Mouse (Mus musculus) layer of hippocampus, adult 9-10 months (tissue): Measurements from ENCODE around the gene Arl10.
A peak's percentile ranks its signal among the peaks of the same experiment; 100 is the strongest.
"Not testable (repeated sequence)": the region's sequence is repeated elsewhere in the genome, so short reads cannot be mapped to it uniquely, and the experiment has no call there.

Experiments
- DNase-seq: peaks from one replicate; pipeline ENCODE4 v3.0.0; 2022; ENCODE audit warnings: low spot score

The Arl10 gene

GRCm38 (mm10) chr13:54582860-54583259 is 8.0 kb downstream of the Arl10 start:
- no peak for DNase-seq

DNA sequence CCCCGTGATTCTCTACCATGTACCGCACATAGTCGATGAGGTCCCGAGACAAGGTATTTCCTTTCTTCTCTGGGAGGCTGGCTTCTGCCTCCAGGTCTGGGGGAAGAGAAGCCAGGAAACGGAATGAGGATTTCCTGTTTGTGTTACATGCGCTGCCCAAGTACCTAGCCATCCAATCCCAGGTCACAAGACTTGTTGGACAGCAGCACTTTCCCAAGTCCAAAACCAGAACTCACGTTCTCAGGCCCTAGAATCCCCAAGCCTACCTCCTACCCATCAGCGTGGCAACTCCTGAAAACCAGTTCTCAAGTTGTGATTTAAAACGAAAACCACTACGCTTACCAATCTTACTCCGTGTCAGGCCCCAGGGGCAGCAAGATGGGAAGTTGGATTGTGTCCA is 11.0 kb downstream of the Arl10 start:
- DNase-seq = no peak

GRCm38 (mm10) chr13:54589414-54589995 is 14.7 kb downstream of the Arl10 start:
- DNase-seq = no peak

GRCm38 (mm10) chr13:54589996-54590951 is 15.5 kb downstream of the Arl10 start, which contains the start of the genes Nop16 and Higd2a:
Nop16 (minus strand) TSS chr13:54590090.
Higd2a (plus strand) TSS chr13:54590207.
- peak; percentile 98 for DNase-seq

- DNase-seq = no peak
Observed at GRCm38 (mm10) chr13:54591776-54592356, 17.1 kb downstream of the Arl10 start.

DNA sequence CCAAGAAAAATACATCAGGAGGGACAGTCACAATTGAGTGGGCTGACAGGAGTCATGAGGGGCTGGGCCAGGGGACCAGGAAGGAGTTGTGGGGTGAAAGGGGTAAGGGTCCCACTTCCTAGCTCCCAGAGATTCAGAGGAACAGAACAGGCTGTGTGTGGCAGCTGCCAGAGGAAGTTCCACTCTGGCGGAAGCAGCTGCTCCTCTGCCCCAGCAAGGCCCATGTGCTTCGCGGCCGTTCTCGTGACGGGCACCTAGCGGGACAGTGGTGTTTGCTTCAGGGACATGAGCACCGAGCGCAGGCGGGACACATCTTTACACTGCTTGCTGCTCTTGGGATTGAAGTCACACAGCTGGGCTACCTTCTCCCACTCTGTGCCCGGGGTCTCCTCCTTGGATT is 18.8 kb downstream of the Arl10 start:
- DNase-seq = no peak

DNA sequence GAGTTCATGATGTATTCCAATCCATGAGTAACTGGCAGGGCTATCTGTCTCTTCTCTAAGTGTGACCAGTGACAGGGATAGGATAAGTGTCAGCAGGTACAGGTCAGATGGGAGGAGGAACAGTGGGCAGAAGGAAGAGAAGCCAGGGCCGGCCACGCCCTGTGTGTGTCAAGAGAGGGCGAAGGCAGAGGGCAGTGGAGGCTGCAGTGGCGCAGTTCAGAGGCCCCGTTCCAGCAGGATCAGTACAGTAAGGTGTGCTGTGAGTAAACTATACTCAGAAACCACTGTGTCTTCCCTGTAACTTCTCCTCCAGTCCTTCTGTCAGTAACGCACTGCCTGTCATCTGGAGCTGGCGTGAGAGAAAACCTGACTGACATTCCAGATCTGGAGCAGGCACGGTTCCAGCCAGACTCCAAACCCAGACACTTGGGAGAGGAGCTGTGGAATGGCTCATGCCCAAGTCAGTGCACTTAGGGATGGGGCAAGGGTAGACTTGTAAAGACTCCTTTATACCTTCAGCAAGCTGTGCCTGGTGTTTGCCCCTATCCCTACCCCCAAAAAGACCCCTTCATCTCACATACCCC is 21.4 kb downstream of the Arl10 start:
- DNase-seq = no peak

- DNase-seq = no peak
Observed at GRCm38 (mm10) chr13:54596870-54597269, 22.1 kb downstream of the Arl10 start.

DNA sequence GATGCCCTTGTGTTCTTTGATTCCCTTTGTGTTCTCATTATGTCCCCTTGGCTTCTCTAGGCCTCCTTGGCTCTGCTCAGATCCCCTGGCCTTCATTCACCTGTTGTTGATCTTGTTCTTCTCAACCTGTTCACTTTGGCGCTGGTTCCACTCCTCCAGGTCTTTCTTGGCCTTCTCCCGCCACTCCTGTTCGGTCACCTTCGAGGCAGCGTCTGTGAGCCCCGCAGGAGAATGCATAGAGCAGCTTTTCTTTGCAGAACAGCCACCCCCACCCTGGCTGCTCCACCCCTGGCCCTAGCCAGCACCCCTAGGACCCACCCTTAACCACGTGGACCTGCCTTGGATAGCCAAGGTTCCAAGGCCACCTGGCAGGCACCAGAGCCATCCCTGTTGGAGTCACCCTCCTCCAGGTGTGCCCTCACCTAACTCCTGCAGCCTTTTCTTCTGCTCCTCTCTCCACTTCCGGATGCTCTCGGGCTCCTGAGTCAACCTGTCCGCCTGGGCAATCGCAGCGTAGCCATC is 23.9 kb downstream of the Arl10 start:
- no peak for DNase-seq

DNA sequence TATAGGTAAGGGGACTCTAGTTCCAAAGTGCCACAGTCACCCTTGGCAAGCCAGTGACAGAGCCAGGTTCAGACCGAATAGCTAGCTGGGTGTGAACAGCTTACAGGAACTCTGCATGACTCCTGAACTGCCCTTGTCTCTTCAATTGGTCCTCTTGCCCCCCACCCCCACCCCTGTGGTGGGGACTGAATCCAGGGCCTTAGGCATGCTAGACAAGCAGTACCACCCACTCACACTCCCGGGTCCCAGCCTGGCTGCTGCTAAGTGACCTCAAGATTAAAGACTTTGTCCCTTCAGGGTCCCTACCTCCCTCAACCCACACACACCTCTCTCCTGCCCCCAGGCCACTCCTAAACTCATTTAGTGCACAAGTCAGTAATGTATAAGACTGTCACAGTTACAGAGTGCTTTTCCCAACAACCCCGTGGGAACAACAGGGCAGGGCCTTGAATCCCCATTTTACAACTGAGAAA is 27.9 kb downstream of the Arl10 start:
- DNase-seq = no peak

DNA sequence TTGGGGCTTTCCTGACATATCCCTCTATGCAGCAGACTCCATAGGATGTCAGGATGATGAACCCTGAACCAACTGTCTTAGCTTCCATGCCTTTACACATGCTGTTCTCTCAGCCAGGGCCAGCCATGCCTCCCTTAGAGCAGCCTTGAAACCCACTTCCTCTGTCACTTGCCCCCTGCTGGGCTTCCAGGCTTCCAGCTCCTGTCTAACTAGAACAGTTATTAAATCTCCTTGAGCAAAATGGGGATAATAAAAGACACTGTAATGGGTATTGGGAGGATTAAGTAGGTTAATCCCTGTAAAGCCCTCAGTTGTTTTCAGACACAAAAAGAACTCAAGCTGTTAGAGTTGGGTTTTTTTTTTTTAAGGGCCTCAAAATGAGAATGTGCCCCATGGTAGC is 28.7 kb downstream of the Arl10 start:
- DNase-seq = no peak

DNA sequence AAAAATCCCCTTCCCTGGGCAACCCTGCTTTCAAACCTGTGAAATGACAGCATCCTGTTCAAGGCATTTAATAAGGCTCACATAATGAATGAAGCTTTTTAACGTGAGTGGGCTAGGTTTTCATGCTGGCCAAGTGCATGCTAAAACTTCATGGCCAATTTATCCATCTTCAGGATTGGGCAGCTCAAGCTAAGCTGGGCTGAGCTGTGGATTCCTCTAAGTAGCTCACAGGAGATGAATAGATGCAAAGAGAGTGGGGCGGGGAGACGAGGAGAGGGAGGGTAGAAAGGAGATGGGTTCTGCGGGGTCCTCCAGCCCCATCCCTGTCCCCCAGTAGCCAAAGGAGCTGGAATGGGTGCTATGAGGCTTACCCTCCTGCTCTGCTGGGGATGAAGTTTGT is 29.4 kb downstream of the Arl10 start:
- no peak for DNase-seq

DNA sequence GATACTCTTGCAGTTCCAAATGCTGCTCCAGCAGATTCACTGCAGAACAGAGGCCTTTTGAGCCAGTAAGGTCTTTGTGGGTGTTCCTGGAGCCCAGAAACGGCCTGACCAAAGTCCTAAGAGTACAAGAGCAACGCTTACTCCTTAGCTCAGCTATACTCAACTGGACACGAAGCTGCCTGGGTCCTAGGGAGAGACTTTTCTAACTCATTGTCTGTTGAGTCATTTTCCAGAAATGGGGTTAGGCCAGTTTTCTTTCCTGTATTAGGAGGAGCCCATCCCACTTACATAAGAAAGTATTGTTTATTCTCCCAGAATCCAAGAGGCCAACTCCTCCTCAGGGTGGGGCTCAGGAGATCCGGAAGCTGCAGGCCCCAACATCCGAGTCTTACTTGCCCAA is 30.6 kb downstream of the Arl10 start:
- DNase-seq = no peak

- no peak for DNase-seq
Observed at GRCm38 (mm10) chr13:54607204-54607603, 32.4 kb downstream of the Arl10 start.

DNA sequence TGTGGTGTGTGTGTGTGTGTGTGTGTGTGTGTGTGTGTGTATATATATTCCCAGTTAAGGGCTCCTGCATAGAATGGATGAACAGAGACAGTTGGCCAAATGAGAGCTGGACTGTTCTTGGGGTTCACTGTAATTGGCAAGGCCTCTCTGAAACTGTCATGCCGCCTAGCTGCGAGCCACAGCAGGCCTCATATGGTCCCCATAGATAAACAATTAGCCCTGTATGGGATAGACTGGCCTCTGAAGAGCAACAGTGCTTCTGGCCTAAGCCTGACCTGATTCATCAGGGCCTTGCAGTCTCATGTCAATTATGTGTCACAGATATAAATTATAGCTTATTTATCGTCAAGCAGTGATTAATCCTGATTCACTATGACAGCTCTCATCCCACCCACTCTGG is 33.2 kb downstream of the Arl10 start:
- no peak for DNase-seq

DNA sequence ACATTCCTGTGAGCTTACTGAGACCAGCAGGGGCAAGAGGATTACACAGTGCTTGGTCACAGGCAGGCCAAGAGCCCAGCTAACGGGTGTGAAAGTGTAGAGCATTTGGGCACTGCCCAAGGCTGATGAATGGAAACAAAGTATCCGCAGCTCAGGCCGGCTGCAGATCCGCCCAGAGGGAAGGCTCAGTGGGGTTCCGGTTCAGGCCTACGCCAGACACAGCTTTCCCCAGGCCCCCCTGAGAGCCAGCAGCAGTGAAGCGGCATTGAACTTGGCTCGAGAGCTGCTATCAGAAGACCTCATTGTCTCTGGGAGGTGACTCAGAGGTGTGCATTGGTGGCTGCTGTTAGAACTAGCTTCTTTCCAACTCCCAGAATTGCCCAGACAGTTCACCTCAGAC is 33.9 kb downstream of the Arl10 start:
- no peak for DNase-seq

- no peak for DNase-seq
Observed at GRCm38 (mm10) chr13:54609301-54609700, 34.5 kb downstream of the Arl10 start.

GRCm38 (mm10) chr13:54610613-54610971 is 35.8 kb downstream of the Arl10 start:
- DNase-seq = no peak

- DNase-seq = no peak
Observed at GRCm38 (mm10) chr13:54610972-54611754, 36.3 kb downstream of the Arl10 start, which contains the start of gene Cltb. Cltb (minus strand) TSS chr13:54611344.

GRCm38 (mm10) chr13:54613141-54613540 is 38.3 kb downstream of the Arl10 start:
- not testable (repeated sequence) for DNase-seq

DNA sequence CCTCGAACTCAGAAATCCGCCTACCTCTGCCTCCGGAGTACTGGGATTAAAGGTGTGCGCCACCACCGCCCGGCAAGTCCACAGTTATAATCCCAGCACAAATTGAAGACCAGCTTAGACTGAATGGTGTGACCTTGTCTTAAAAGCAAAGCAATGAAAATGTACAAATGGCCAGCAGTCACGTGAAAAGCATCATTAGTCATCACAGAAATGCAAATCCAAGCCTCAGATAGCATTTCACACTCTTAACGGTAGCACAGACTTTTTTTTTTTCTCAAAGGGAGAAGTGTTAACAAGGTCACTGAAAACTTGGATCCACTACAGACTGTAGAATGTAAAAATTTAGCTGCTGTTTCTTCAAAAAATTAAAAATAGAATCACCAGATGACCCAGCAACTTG is 41.5 kb downstream of the Arl10 start:
- no peak for DNase-seq
